Comparison of ENCODE assay signal across 21 mouse cellular contexts in the genomic region with DNA sequence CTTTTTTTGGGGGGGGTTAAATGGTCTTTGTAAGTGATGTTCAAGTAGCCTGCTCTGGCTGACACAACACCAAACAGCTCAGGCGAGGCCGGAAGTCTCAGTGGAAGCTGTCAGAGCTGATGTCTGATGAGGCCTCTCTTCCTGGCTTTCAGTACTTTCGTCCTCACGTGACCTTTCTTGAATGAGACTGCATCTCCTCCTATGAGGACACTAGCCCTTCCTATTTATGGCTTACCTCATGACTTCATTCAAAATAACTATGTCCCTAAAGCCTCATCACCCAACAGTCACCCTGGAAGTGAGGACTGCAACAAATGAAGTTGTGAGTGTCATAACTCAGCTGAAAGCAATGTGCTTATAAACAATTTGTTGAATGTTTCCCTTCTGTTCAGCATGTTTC. TPM values are rescaled to one million over a fixed set of nuclear protein-coding genes. Genes with fewer than 3 reads are reported as not detected.
DNase-seq lines count a peak whose midpoint lies in the region; ATAC-seq and TF ChIP-seq lines count a peak whose summit lies in the region.
"Had no signal": no experiment of that assay in that cellular context is flagged by ENCODE, and none has a peak within 500 bp of the region (broad histone marks: within the 10 kb centered on the region; RNA-seq: fewer than 3 reads in every experiment).

No protein-coding gene starts in this region.

- peak; percentile 60; the same call in 1 of the 2 replicates for ATAC-seq in lung, embryonic 15.5 days (ENCODE audit: borderline replicate concordance, extremely low read depth, low FRiP score, low TSS enrichment)
- peak; percentile 65 for ATAC-seq in lung, postnatal 0 days
- no peak for ATAC-seq in liver, postnatal 0 days

- no peak overlapping the region for H3K27ac ChIP-seq in lung, embryonic 15.5 days
- H3K27ac ChIP-seq in MEL (ENCODE audit: control insufficient read depth, low read depth, low read length), result no peak overlapping the region
- no peak overlapping the region for H3K27ac ChIP-seq in lung, postnatal 0 days (ENCODE audit: low read length)
- no peak overlapping the region for H3K27ac ChIP-seq in liver, postnatal 0 days (ENCODE audit: low read depth)
- H3K27ac ChIP-seq in heart, embryonic 10.5 days, result no peak overlapping the region
- H3K27ac ChIP-seq: embryonic facial prominence, embryonic 13.5 days; layer of hippocampus, adult 2 months had no signal

- no peaks in the 10 kb centered on the region for H3K27me3 ChIP-seq in lung, embryonic 15.5 days
- H3K27me3 ChIP-seq in MEL (ENCODE audit: control insufficient read depth in 1 of 2, insufficient read depth in 2 of 2, low read length in 2 of 2), result 0 out of 4 replicates have a peak, but pooled peaks cover 0 to 1% of the 10 kb centered on the region in 2 experiments
- H3K27me3 ChIP-seq in lung, postnatal 0 days (replicated peaks; ENCODE audit: insufficient read depth, low read length), result no peaks in the 10 kb centered on the region
- H3K27me3 ChIP-seq in liver, postnatal 0 days (ENCODE audit: insufficient read depth, low read length), result no peaks in the 10 kb centered on the region
- H3K27me3 ChIP-seq in heart, embryonic 10.5 days (ENCODE audit: insufficient read depth, poor library complexity, severe bottlenecking), result no peaks in the 10 kb centered on the region
- H3K27me3 ChIP-seq: CH12.LX; embryonic facial prominence, embryonic 13.5 days had no signal

- no peak for DNase-seq in lung, adult 2 months
- DNase-seq in MEL (ENCODE audit: low read depth, low spot score), result no peak
- DNase-seq in lung, postnatal 0 days (ENCODE audit: low spot score), result peak; percentile 46
- peak; percentile 73 for DNase-seq in naive thymus-derived CD4-positive, alpha-beta T cell, adult 2 months (ENCODE audit: low read depth)
- DNase-seq in liver, postnatal 0 days, result no peak
- DNase-seq in ovary, adult 18-20 months (ENCODE audit: low spot score), result no peak
- no peak for DNase-seq in heart, embryonic 10.5 days (ENCODE audit: low spot score)
- DNase-seq: cerebellum, adult 11 months; midbrain, embryonic 14.5 days; right cerebral cortex, postnatal 25 days had no signal

- TF ChIP-seq EP300 in MEL (IDR thresholded peaks at IDR 0.05; ENCODE audit: low read depth in 1 of 2, low read length in 2 of 2), result no peak
- no peak for TF ChIP-seq EP300 in lung, postnatal 0 days (IDR thresholded peaks at IDR 0.05)
- no peak for TF ChIP-seq EP300 in liver, postnatal 0 days (IDR thresholded peaks at IDR 0.05; ENCODE audit: low read depth)

- WGBS in lung, embryonic 15.5 days, result 43% methylated on average over 4 of the region's 4 CpGs
- 22% methylated on average over 4 of the region's 4 CpGs for WGBS in lung, adult 2 months
- WGBS in lung, postnatal 0 days, result 37% methylated on average over 4 of the region's 4 CpGs
- 41% methylated on average over 4 of the region's 4 CpGs for WGBS in liver, postnatal 0 days (ENCODE audit: insufficient replicate concordance)
- 54% methylated on average over 4 of the region's 4 CpGs for WGBS in heart, embryonic 10.5 days

- no peak for TF ChIP-seq CTCF in lung, adult 2 months (IDR thresholded peaks at IDR 0.05; ENCODE audit: insufficient read depth, low read length)
- TF ChIP-seq CTCF in MEL (IDR thresholded peaks at IDR 0.05 in 2 of 3, conservative IDR thresholded peaks at IDR 0.05 in 1 of 3; ENCODE audit: control insufficient read depth in 1 of 3, insufficient read depth in 1 of 3, low read depth in 2 of 3, low read length in 3 of 3, poor library complexity in 1 of 3, severe bottlenecking in 1 of 3), result no peak
- no peak for TF ChIP-seq CTCF in lung, postnatal 0 days (IDR thresholded peaks at IDR 0.05)
- no peak for TF ChIP-seq CTCF in liver, postnatal 0 days (IDR thresholded peaks at IDR 0.05; ENCODE audit: low read depth)

- no peaks in the 10 kb centered on the region for H3K79me2 ChIP-seq in MEL (ENCODE audit: control insufficient read depth, insufficient read depth, low read length, poor library complexity)

- H3K36me3 ChIP-seq in lung, embryonic 15.5 days, result no peaks in the 10 kb centered on the region
- peaks cover 0 to 9% of the 10 kb centered on the region in 2 experiments; a peak in 2 of 4 replicates for H3K36me3 ChIP-seq in MEL (ENCODE audit: control insufficient read depth in 1 of 2, insufficient read depth in 2 of 2, low read length in 2 of 2)
- H3K36me3 ChIP-seq in lung, postnatal 0 days (ENCODE audit: insufficient read depth, low read length), result no peaks in the 10 kb centered on the region
- H3K36me3 ChIP-seq in liver, postnatal 0 days (replicated peaks; ENCODE audit: insufficient read depth, low read length), result no peaks in the 10 kb centered on the region
- no peaks in the 10 kb centered on the region for H3K36me3 ChIP-seq in heart, embryonic 10.5 days
- H3K36me3 ChIP-seq: embryonic facial prominence, embryonic 13.5 days had no signal

- H3K9me3 ChIP-seq in lung, embryonic 15.5 days, result no peaks in the 10 kb centered on the region
- no peaks in the 10 kb centered on the region for H3K9me3 ChIP-seq in MEL (replicated peaks; ENCODE audit: insufficient read depth, low read length)
- H3K9me3 ChIP-seq in lung, postnatal 0 days (ENCODE audit: low read length), result no peaks in the 10 kb centered on the region
- no peaks in the 10 kb centered on the region for H3K9me3 ChIP-seq in liver, postnatal 0 days (ENCODE audit: low read length)
- no peaks in the 10 kb centered on the region for H3K9me3 ChIP-seq in heart, embryonic 10.5 days
- H3K9me3 ChIP-seq: embryonic facial prominence, embryonic 13.5 days had no signal

- 0 out of 2 replicates have a peak, but pooled peaks cover 7% of the 10 kb centered on the region for H3K4me1 ChIP-seq in lung, embryonic 15.5 days
- peaks cover 4% of the 10 kb centered on the region; the same call in 1 of the 2 replicates for H3K4me1 ChIP-seq in lung, adult 2 months (ENCODE audit: control insufficient read depth, insufficient read depth, low read length)
- H3K4me1 ChIP-seq in MEL (ENCODE audit: control insufficient read depth in 1 of 2, insufficient read depth in 2 of 2, low read length in 2 of 2), result peaks cover 4 to 25% of the 10 kb centered on the region in 2 experiments; a peak in 3 of 4 replicates
- H3K4me1 ChIP-seq in lung, postnatal 0 days (ENCODE audit: insufficient read depth, low read depth, low read length), result no peaks in the 10 kb centered on the region
- no peaks in the 10 kb centered on the region for H3K4me1 ChIP-seq in liver, postnatal 0 days (ENCODE audit: insufficient read depth)
- 0 out of 2 replicates have a peak, but pooled peaks cover 5% of the 10 kb centered on the region for H3K4me1 ChIP-seq in heart, embryonic 10.5 days

- H3K9ac ChIP-seq in lung, embryonic 15.5 days, result no peak overlapping the region
- no peak overlapping the region for H3K9ac ChIP-seq in MEL (ENCODE audit: control insufficient read depth, low read depth, low read length, poor library complexity, severe bottlenecking)
- no peak overlapping the region for H3K9ac ChIP-seq in lung, postnatal 0 days (replicated peaks; ENCODE audit: low read depth)
- no peak overlapping the region for H3K9ac ChIP-seq in liver, postnatal 0 days (replicated peaks)
- H3K9ac ChIP-seq: embryonic facial prominence, embryonic 13.5 days had no signal

- no peak for TF ChIP-seq POLR2A in lung, adult 2 months (IDR thresholded peaks at IDR 0.05; ENCODE audit: borderline replicate concordance, extremely low read depth, low read depth, low read length)
- no peak for TF ChIP-seq POLR2A in MEL (IDR thresholded peaks at IDR 0.05; ENCODE audit: control insufficient read depth in 1 of 2, insufficient read depth in 1 of 2, low read depth in 1 of 2, low read length in 2 of 2, poor library complexity in 1 of 2)

- no peak overlapping the region for H3K4me2 ChIP-seq in lung, embryonic 15.5 days
- no peak overlapping the region for H3K4me2 ChIP-seq in lung, postnatal 0 days (replicated peaks; ENCODE audit: low read depth, low read length)
- H3K4me2 ChIP-seq in liver, postnatal 0 days (ENCODE audit: low read depth, low read length), result no peak overlapping the region
- H3K4me2 ChIP-seq: embryonic facial prominence, embryonic 13.5 days had no signal

- TF ChIP-seq RAD21 in MEL (IDR thresholded peaks at IDR 0.05; ENCODE audit: low read depth, low read length), result no peak

- no peak overlapping the region for H3K4me3 ChIP-seq in lung, embryonic 15.5 days
- no peak overlapping the region for H3K4me3 ChIP-seq in lung, adult 2 months (replicated peaks; ENCODE audit: extremely low read depth, low read depth, low read length)
- no peak overlapping the region for H3K4me3 ChIP-seq in MEL (ENCODE audit: control insufficient read depth in 1 of 2, insufficient read depth in 1 of 2, low read depth in 2 of 2, low read length in 2 of 2)
- H3K4me3 ChIP-seq in lung, postnatal 0 days (ENCODE audit: low read depth, low read length), result no peak overlapping the region
- H3K4me3 ChIP-seq in liver, postnatal 0 days (ENCODE audit: low read depth, low read length), result no peak overlapping the region
- no peak overlapping the region for H3K4me3 ChIP-seq in heart, embryonic 10.5 days
- H3K4me3 ChIP-seq: embryonic facial prominence, embryonic 13.5 days; layer of hippocampus, adult 2 months had no signal

TF ChIP-seq in MEL, 35 proteins besides CTCF, POLR2A, EP300 and RAD21:
- TF ChIP-seq ETS1 (IDR thresholded peaks at IDR 0.05; ENCODE audit: low read depth, low read length), result no peak
- no peak for TF ChIP-seq GATA1 (IDR thresholded peaks at IDR 0.05; ENCODE audit: low read depth, low read length)
- 0 out of 2 replicates have a peak, but pooled peaks have one; percentile 30 for TF ChIP-seq USF1 (IDR thresholded peaks at IDR 0.05; ENCODE audit: low read depth, low read length)

RNA-seq across cellular contexts. Expression of gene Izumo1r, which starts 19.1 kb away (rescaled TPM):
- polyA plus RNA-seq in lung, embryonic 15.5 days (2015; fragmentation: Nextera tagmentation; extraction: Ambion mirVana), result 0.66 TPM in 1 of 2 replicates, not detected in the other
- 1.5 TPM in 2 replicates for polyA plus RNA-seq in lung, adult 2 months (2012; rRNA removed)
- not detected in 2 replicates for total RNA-seq in MEL (2012; rRNA removed)
- polyA plus RNA-seq in MEL (2012; ENCODE audit: insufficient read depth in 1 of 2, insufficient read length in 2 of 2, low read depth in 1 of 2, low replicate concordance in 2 of 2, missing spikeins in 1 of 2), result not detected
- 0.23 TPM in 1 of 2 replicates, not detected in the other for polyA plus RNA-seq in lung, postnatal 0 days (2015; fragmentation: Nextera tagmentation; extraction: Ambion mirVana)
- polyA plus RNA-seq in liver, postnatal 0 days (2015; fragmentation: Nextera tagmentation; extraction: Ambion mirVana), result not detected in 2 replicates
- polyA plus RNA-seq in heart, embryonic 10.5 days (2016; fragmentation: Nextera tagmentation; extraction: Ambion mirVana), result 0.10 TPM in 1 of 2 replicates, not detected in the other
- total RNA-seq: CH12.LX; gastrocnemius, postnatal 4 days; layer of hippocampus, adult 2 months; left cerebral cortex, adult 8-10 months had no signal
- polyA plus RNA-seq: cortical plate, adult 2 months; forebrain, embryonic 11.5 days; kidney, embryonic 16.5 days; liver, embryonic 16.5 days; midbrain, embryonic 14.5 days; neural tube, embryonic 11.5 days had no signal

RNA-seq across cellular contexts. Expression of gene Gpr83, which starts 24.6 kb away (rescaled TPM):
- polyA plus RNA-seq in lung, embryonic 15.5 days (2015; fragmentation: Nextera tagmentation; extraction: Ambion mirVana), result 0.16 and 0.91 TPM in 2 replicates
- 0.27 and 0.32 TPM in 2 replicates for polyA plus RNA-seq in lung, adult 2 months (2012; rRNA removed)
- 0.04 TPM in 1 of 2 replicates, not detected in the other for total RNA-seq in MEL (2012; rRNA removed)
- not detected for polyA plus RNA-seq in MEL (2012; ENCODE audit: insufficient read depth in 1 of 2, insufficient read length in 2 of 2, low read depth in 1 of 2, low replicate concordance in 2 of 2, missing spikeins in 1 of 2)
- polyA plus RNA-seq in lung, postnatal 0 days (2015; fragmentation: Nextera tagmentation; extraction: Ambion mirVana), result 0.05 TPM in 1 of 2 replicates, not detected in the other
- polyA plus RNA-seq in liver, postnatal 0 days (2015; fragmentation: Nextera tagmentation; extraction: Ambion mirVana), result not detected in 2 replicates
- polyA plus RNA-seq in heart, embryonic 10.5 days (2016; fragmentation: Nextera tagmentation; extraction: Ambion mirVana), result not detected in 2 replicates
- total RNA-seq: CH12.LX had no signal

Comparison
In these comparisons a context has a peak if more than half of its experiments do, and no peak if none do; other contexts are left out.
1. DNase-seq: peak in lung, postnatal 0 days (single experiment) and naive thymus-derived CD4-positive, alpha-beta T cell, adult 2 months (single experiment); none in lung, adult 2 months (single experiment), MEL (single experiment), liver, postnatal 0 days (single experiment), ovary, adult 18-20 months (single experiment) and heart, embryonic 10.5 days (single experiment).